Mouse (Mus musculus) adrenal gland, adult 18-20 months (tissue): ENCODE measurements at regions not wholly inside any gene's neighbourhood (a gene's known extent, or its start where the extent isn't known, plus 50 kb on each side); places are given as distances from the start of the nearest gene placed in this dataset.

Source experiments
- DNase-seq, 2 experiments: peaks; one replicate each; pipeline ENCODE4 v3.0.0; 2021 to 2022; ENCODE audit warnings: low spot score in 2 of 2

DNA sequence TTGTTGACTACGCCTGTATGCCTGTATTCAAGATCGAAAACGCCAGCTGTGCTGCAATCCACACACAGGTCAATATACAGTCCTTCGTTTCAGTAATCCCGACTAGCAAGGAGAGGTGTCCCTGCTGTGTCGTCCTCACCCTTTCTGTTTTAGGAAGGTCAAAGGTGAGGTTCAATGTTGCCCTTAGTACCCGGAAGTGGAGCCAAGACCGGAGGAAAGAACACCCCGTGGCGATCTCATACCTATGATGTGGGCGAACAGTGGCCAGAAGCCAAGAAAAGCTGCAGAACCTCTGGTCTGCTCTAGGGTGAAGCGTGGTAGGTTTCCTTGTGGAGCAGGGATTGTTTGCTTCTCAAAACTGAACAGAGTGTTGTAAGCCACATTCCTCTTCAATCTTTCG lies 217.9 kb upstream of the Nr2f2 start:
- DNase-seq: no peak

DNA sequence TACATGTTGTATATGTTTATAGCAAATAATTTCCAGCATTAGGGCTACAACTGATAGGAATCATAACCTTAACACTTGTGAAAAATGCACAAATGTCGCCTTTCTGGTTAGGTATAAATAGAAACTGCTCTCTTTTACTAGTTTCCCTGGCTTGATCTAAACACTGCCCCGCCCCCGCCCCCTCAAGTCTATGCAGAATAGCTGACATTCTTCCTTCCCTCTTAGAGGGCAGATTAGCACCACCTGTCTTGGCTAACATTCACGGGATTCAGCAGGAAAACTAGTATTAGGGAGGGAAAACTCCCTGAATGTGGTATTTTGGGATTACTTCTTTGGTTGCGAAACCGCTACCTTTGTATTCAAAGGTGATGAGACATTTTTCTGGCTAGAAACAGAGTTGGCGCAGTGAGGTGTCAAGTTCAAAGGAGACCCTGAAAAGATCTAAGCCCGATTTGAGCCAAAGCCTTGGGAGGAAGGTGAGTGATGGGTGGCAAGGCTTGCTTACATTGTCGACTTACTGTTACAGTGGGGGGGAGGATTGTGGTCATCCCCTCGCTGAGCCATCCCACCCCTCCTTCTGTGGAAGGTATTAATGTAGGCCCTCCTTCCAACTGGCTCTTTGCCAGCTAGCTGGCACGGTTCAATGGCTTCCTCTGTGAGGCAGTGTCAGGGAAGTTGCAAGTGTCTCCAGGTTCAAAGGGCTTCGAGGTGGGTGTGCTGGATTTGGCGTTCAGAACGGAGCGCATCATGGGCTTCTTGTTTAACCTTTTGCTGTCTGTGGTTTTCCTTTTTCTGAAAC lies 209.8 kb upstream of the Nr2f2 start:
- peak in 1 of 2 experiments; percentile 10 for DNase-seq

DNA sequence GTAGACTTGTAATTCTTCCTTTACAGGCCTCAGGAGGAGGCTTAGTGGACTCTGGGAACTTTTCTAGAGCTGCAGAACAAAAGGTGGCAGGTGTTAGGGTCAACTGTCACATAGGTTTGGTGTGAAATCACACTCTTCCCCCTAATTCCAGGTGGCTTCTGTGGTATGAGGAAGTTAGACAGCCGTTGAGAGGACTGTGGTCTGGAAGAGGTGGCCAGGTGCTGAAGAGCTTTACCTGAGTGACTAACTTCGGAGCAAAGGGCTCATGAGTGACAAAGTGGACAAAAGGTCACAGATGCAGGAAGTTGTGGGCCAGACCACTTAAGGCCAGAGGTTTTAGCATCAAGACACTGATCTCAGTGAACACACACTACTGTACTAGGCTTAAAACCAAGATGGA lies 209.1 kb upstream of the Nr2f2 start:
- no peak for DNase-seq

DNA sequence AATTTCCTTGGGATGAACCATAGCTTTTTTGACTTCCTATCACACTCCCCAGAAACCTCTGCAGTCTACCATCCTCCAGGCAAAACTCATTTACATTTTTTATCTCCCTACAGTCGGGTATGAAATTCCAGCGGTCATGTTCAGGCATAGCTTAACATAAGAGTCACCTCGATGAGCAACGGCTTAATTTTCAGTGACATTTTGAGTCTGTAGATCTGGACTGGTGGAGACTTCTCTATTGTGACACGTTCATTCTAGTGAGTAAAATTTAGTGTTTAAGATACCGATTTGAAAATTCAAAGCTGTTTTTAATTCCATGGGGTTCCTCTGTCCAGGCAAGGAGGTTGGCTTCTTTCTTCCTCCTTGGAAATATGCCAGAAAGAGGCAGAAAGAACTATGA lies 207.7 kb upstream of the Nr2f2 start:
- DNase-seq: no peak

DNA sequence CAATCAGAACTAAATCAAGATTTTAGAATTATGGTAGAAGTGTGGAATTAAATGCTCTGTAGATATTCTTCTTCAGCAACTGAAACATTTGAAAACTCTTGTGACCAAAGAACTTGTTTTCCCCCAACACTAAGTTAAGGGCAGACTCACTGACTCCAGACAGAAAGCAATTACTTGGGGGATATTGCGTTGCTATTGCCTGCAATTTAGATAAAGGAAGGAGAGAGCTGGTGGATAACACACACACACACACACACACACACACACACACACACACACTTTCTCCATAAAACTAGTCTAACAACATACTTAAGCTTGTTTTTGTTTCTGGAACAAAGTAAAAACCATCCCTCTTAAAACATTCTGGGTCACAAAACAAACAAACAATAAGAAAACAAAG lies 198.5 kb upstream of the Nr2f2 start:
- no peak for DNase-seq

DNA sequence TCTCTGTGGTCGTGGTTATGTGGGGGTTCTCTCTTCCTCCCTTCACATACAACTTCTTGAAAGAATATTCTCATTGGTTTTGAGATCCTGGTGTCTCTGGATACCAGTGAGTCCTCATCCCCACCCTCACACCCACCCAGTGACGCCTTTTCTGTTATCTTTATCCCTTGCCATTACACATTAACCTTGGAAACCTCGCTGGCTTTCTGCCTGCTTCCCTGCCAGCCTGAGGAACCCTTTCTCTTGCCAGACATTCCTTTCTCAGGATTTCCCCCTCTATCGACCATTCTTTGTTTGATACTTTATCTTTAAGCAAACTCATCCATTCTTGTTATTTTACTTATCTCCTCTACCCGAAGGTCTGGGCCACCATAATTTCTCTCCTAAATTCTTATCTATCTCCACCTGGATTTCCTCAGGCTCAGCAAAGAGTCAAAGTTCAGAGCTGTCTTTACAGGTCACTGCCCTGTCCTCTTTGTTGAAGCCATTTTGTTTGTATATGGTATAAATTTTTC lies 182.5 kb upstream of the Nr2f2 start:
- no peak for DNase-seq

DNA sequence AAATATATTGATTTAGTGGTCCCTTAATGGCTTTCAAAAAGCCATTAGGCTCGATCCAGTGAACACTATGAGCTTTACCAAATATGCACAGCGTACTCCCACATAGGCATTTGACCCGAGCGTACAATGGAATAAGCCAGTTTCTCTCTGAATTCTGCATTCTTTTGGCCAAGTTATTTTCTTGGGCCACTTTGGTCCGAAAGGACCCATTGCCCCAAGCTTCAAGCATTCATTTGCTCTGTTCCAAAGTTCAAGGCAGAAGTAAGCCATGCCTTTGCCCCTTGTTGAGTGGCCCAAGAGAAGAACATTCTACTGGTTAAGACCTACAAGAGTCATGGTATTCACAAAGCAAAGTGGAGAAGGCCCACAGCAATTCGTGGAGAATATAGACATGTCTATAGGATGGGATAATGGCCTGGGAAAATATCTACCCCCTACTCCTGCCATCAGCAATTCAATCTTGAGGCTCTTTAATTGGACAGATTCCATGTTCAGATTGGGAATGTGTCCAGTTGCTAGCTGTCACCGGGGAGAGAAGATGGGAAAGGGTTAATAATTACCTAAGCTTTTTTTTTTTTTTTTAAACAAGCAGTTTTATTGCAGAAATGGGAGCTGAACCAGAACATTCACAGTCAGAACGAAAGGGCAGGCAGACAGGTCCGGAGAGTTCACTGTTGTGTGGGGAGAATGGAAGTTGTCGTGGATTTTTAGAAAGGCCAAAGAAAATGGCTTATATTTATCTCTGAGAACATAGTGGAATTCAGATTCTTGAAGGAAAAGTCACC lies 175.5 kb upstream of the Nr2f2 start:
- DNase-seq: no peak

DNA sequence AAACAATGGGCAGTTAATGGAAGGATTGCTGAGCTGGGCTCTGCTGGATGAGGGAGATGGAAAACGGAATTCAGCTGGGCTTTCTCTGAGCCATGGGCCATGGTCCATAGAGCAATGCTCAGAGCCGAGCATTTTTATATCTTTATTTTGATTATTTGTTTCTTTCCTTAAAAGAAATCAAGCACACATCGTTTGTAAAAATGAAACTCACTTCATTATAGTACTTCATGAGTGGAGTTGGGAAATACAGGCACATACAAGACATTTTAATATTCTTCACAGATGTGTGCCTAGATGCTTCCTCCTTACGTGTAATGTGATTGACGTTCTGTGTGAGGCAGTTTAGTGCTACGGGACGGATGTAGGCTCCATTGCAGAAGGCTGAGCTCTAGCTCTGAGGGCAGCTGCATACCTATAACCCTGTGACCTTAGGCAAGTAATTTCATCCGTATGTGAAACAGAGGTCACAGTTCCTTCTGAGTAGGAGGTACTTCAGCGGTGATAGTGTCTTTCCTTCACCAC lies 172.6 kb upstream of the Nr2f2 start:
- no peak for DNase-seq

DNA sequence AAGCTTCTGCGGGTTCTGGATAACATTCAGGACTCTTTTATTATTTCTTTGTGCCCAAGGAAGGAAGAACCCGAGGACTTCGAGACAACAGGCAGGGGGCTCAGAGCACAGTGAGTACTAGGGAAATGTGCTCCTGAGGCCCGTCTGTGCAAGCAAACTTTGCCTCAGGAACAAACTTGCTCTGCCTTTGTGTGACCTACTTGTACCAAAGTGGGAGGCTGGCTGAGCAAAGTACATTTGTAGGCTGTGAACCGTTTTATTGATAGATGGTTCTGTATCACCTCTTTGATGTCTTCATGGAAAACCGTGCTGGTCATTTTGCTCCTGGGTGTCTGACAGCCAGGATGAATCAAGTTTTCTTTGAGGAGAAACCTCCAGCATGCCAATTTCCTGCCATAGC lies 169.5 kb upstream of the Nr2f2 start:
- DNase-seq: no peak

DNA sequence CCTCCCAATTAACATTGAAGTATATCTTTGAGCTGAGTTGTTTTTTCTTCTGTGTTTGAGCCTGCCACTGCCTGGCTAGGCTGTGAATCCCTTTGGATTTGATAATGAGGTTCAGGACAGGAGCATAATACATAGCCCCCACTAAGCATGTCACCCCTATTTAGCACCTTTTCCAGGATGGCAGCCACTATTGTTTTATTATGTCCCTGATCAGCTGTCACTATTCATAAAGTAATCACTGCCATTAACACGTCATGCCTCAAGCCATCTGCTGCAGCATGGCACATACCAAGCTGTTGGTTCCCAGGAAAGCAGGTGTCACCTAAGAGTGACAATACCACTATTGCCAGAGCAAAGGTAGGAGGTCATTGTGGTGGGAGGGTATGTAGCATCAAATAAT lies 167.0 kb upstream of the Nr2f2 start:
- no peak for DNase-seq

DNA sequence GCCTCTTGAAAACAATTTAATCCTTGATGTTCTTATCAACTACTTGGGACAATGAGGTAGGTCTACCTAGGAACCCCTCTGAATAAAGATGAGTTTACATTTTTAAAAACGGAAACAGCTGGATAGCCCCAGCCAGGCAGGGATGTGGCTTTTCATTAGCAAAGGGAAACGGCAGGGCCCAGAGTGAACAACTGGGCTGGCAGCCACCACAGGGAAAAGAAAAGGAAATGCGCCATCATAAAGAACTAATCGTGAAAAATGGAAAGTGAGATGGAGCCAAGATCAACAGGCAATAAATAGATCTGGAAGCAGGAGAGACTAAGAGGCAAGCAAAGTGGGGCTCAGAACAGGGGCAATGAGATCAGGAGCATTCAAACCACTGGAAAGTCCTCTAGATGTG lies 161.4 kb upstream of the Nr2f2 start:
- no peak for DNase-seq

DNA sequence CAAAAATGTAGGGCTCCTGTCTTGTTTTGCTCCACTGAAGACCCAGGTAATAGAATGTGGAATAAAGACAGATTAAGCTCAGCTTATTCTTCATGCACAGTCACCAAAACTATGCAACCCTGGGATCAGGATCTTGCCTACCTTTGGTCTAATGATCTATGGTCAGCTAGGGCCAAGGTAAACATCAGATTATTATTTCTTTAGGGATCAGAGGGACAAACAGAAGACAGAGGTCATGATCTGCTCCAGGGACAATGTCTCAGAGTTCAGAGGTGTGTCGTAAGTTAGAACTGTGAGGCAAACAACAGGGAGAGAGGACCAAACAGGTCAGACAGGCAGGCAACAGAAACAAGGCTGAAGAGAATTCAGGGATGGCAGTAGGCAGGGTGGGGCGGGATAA lies 158.8 kb upstream of the Nr2f2 start:
- no peak for DNase-seq

DNA sequence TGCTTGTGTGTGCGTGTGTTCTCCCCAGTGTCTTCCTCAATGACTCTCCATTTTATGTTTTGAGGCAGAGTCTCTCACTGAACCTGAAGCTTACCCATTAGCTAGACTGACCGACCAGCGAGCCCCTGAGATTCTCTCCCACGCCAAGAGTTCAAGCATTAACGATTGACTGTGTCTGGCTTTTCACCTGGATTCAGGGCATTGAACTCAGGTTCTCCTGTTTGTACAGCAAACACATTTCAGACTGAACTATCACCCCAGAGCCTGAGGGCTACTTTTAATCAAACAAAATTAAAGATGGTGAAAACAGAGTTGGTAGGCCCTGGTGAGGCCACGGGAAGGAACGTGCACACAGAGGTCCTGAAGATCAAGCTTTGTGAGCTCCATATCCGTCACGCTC lies 158.2 kb upstream of the Nr2f2 start:
- DNase-seq: no peak

DNA sequence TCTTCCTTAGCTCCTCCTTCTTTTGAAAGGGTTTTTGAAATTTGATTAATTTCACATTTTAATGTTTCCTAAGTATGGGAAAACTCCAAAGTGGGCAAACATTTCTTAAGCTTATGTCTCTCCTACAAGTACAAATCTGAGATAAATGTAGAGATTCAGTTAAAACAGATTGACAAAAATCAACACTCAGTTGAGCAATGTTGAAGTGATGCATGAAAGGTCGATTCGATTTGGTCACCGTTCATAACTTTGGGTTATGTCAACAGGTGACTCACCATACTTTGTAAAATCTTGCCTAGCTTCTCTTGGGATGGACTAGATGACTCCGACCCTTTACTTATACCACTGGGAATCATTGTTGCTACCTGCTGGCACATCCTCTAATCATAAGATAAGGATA lies 157.7 kb upstream of the Nr2f2 start:
- DNase-seq: no peak

DNA sequence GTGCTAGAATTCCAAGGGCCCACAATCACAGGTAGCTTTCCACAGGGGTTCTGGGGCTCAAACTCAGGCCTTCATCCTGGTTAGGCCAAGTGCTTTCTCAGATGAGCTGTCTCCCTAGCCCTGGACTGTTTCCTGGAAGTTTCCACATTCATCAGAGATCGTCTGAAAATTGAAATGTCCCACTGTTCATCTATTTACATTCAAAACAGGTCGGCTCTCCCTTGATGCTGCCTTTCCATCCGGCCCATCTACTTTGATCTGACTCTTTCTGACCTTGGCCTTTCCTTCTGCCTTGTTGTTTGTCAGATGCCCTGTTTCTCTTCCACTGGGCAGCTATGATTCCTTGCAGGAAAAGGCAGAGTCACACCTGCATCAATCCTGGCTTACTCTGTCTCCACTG lies 150.2 kb upstream of the Nr2f2 start:
- DNase-seq: no peak

DNA sequence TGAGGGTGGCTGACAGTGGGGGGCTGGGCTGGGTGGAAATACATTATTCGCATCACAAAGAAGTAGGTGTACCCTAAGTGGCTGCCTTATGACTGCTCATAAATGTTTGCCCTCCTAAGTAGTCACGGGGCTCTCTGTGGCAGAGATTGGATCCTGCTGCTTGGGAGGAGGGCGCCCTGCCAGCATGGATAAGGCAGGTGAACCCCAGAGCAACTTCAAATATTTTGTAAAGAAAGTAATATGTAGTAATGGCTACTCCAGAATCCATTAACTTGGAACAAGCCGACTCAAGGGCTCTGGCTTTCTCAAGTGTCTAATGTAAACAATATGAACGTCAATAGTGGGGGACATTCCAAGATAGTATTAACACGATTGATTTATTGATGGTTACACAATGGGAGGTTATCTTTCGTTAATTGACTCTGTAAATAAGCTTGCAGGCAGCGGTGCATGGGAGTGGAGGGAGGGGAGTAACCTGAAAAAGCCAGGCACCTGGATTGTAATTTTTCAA lies 148.9 kb upstream of the Nr2f2 start:
- DNase-seq: no peak

DNA sequence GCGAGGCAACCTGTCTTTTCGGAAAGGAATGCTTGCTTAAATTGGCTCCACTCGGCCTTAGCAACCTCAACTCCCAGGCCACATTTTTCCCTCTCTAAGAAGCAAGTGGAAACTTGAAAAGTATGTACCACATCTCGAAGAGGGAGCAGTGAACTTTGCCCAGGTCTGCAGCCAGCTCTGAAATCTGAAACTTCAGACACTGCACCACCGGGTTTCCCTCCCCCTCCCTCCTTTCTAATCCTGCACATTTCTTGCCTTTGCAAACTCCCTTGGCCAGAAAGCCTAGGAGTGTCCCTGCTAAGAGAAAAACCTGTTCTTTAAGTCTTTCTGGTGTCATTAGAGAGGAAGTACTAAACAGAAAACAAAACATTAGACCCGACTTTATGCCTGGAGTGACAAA lies 148.1 kb upstream of the Nr2f2 start:
- no peak for DNase-seq

DNA sequence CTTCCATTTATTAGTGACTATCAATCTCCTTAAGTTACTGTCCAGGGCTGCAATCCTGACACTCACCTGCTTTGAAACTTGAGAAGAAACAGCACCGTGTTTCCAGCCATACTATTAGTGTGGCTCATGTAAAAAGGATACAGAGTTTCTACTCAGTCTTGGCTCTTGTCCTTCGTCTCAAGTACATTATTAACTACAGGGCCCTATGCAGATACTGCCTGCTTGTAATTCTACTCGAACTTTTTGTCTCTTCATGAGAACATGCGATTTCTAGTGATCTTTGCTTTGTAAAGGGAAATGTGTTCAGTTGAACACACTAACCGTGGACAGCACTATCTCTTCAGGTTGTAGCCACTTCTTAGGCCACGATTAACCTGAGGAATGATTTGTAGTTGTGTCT lies 145.8 kb upstream of the Nr2f2 start:
- DNase-seq: no peak

DNA sequence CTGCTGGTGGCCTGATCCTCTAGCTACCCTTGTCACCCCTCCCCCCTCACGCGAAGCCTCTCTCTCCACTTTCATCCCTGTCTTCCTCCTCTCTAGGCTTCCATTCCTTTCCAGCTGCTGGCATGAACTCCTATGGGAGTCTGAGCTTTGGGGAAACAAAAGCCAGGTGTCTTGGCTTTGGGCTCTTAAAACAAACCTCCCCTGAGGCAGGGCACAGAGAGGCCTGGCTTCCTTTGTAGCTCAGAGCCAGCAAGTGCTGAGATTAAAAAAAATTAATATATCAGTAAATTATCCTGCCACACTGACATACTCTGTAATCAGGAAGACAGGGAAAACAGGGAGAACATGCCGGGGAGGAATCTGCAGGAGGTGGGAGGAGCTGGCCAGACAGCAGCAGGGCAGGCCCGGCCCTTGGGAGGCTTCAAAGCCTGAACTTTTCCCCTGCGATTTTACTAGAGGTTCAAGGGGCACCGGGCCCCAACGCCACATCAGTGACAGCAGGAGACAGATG lies 139.2 kb upstream of the Nr2f2 start:
- DNase-seq: peak; percentile 16 to 24

DNA sequence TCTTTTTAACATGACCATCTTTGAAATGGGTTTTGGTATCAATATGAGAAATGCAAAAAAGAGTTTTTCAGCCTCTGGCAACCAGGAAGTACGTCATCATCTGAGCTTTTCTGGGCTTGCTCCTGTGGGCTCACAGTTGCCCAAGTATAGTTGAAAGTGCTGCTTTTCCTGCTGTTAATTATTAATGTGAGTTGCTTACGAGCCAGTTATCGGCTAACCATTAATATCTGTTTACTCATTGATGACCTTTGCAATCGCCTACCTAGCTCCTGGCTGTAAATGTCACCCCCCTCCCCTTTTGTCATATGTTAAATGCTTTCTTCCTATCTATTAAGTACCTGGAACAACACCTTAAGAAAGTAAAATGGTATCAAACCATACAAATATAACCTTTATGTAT lies 135.3 kb upstream of the Nr2f2 start:
- no peak for DNase-seq

DNA sequence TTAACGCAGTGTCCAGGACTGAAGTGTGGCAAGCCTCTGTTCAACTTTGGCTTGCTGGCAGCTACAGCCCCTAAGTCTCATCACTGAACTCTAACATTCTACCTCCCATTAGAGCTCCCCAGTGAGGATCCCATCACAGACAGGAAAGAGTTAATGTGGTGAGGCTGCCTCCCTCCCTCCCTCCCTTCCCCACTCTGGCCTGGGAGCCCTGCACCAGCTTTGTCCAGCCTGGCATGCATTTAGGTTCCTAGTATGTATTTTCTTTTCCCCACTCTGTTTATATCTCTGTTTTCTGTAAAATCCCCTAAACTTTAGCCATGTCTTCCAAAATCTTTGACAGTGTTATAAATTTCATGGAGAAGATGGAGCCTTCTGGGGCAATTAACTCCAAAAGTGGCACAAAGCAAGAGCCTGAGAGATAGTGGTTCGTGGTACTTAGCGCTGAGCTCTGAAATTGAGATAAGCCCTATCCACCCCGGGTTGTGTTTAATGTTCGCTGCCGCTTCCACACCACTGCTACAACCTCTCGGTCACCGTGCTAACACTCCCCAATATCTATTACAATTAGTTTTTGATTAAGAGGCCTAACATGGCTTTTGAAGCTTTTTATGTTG lies 130.1 kb upstream of the Nr2f2 start:
- DNase-seq: no peak
